Mouse (Mus musculus) liver, postnatal 0 days (tissue): ENCODE measurements at regions not wholly inside any gene's neighbourhood (a gene's known extent, or its start where the extent isn't known, plus 50 kb on each side); places are given as distances from the start of the nearest gene placed in this dataset.

Experiments used
- ATAC-seq: fragments of 200-750 bp; cut with Nextera tagmentation; 2 replicates; pipeline ENCODE4 v1.8.0; 2017; ENCODE audit warnings: mild to moderate bottlenecking, moderate library complexity
- DNase-seq: peaks from one replicate; pipeline ENCODE4 v3.0.0-alpha.2; 2016
- H3K27ac ChIP-seq: fragments of 300-500 bp; sonication (generic); 2 replicates; pipeline ENCODE4 v1.5.1; 2014; ENCODE audit warnings: antibody characterized with exemption, moderate library complexity, mild to moderate bottlenecking, low read depth
- H3K27me3 ChIP-seq: fragments of 300-500 bp; sonication (generic); 2 replicates; pipeline ENCODE4 v1.6.1; 2014; ENCODE audit warnings: low read length, control low read depth, mixed read lengths; ENCODE audit not compliant: insufficient read depth
- H3K36me3 ChIP-seq: fragments of 300-500 bp; sonication (generic); replicated peaks from 2 replicates; pipeline ENCODE4 v1.6.1; 2014; ENCODE audit warnings: mild to moderate bottlenecking, control low read depth, low read length, moderate library complexity, mixed read lengths; ENCODE audit not compliant: insufficient read depth
- H3K4me1 ChIP-seq: fragments of 300-500 bp; sonication (generic); 2 replicates; pipeline ENCODE4 v1.6.1; 2014; ENCODE audit warnings: antibody characterized with exemption, mild to moderate bottlenecking, control low read depth; ENCODE audit not compliant: insufficient read depth
- H3K4me2 ChIP-seq: fragments of 300-500 bp; sonication (generic); 2 replicates; pipeline ENCODE4 v1.6.1; 2014; ENCODE audit warnings: low read depth, mild to moderate bottlenecking, low read length, moderate library complexity, mixed read lengths
- H3K4me3 ChIP-seq: fragments of 300-500 bp; sonication (generic); 2 replicates; pipeline ENCODE4 v1.5.1; 2014; ENCODE audit warnings: low read depth, low read length
- H3K9ac ChIP-seq: fragments of 300-500 bp; sonication (generic); replicated peaks from 2 replicates; pipeline ENCODE4 v1.6.1; 2014; ENCODE audit warnings: mild to moderate bottlenecking, moderate library complexity
- H3K9me3 ChIP-seq: fragments of 300-500 bp; sonication (generic); 2 replicates; pipeline ENCODE4 v1.6.1; 2016; ENCODE audit warnings: mild to moderate bottlenecking, control low read depth, low read length, mixed read lengths
- CTCF ChIP-seq: sonication (generic); IDR thresholded peaks from 2 replicates; pipeline ENCODE4 v1.5.1; 2016; ENCODE audit warnings: antibody characterized with exemption, low read depth
- EP300 ChIP-seq: IDR thresholded peaks from 2 replicates; pipeline ENCODE4 v1.6.1; 2016; ENCODE audit warnings: antibody characterized with exemption, low read depth, mild to moderate bottlenecking
- WGBS: fragments of 180-500 bp; shearing (Covaris S2); extraction: QIAGEN DNeasy Blood & Tissue Kit; methylation state at CpG from one replicate; pipeline ENCODE4 v1.1.7; 2014; ENCODE audit not compliant: insufficient replicate concordance; 5-methylcytosine and 5-hydroxymethylcytosine counted together

DNA sequence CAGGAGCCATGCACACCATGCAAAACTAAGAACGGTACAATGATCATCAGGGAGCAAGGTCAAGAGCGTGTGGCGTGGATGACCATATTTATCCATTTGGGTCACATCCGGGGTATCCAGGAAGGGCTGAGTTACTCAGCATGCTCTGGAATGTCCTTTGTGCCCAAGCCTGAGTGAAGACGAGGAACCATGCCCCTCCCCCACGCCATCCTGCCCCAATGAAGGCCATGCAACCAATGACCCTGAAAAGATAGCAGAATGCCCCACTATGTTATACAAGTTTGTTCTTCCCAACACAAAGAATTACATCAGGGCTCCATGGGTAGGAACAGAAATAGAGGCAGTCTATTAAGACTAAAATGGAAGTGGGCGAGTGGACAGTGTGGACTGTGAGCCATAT is 375.8 kb downstream of the Tbc1d22a start:
- Histone ChIP-seq H3K9ac (no peak overlapping the region), H3K4me3 (no peak overlapping the region), H3K27ac (no peak overlapping the region), H3K4me2 (no peak overlapping the region), H3K4me1 (no peaks in the 10 kb centered on the region), H3K27me3 (no peaks in the 10 kb centered on the region), H3K36me3 (no peaks in the 10 kb centered on the region), H3K9me3 (no peaks in the 10 kb centered on the region)
- TF ChIP-seq EP300 (no peak), CTCF (no peak)
- no peak for ATAC-seq
- DNase-seq, result no peak
- 65% methylated on average over 7 of the region's 7 CpGs for WGBS

DNA sequence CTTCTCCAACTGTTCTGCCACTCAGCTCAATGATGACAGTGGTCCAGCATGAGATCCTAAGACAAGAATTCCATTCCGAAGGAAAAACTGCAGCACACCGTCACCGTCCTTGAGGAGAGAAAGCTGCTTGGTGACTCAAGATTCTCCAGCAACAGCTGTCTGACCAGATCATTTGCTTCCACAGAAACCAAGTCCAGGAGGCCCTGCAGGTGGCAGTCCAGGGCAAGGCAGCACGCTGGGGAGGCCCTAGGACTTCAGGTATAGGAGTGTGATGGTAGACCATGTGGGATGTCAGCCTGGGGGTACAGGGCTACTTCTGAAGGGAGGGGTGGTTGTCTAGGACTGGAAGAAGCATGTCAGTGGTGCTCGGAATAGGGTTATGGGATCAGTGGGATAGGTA is 376.6 kb downstream of the Tbc1d22a start:
- H3K4me3 ChIP-seq, result no peak overlapping the region
- H3K9ac ChIP-seq, result no peak overlapping the region
- H3K4me2 ChIP-seq, result no peak overlapping the region
- H3K27ac ChIP-seq, result no peak overlapping the region
- DNase-seq (no peak), ATAC-seq (no peak)
- TF ChIP-seq CTCF (no peak), EP300 (no peak)
- no peaks in the 10 kb centered on the region for H3K27me3 ChIP-seq
- no peaks in the 10 kb centered on the region for H3K9me3 ChIP-seq
- H3K4me1 ChIP-seq, result no peaks in the 10 kb centered on the region
- 62% methylated on average over 5 of the region's 5 CpGs for WGBS
- H3K36me3 ChIP-seq, result no peaks in the 10 kb centered on the region

DNA sequence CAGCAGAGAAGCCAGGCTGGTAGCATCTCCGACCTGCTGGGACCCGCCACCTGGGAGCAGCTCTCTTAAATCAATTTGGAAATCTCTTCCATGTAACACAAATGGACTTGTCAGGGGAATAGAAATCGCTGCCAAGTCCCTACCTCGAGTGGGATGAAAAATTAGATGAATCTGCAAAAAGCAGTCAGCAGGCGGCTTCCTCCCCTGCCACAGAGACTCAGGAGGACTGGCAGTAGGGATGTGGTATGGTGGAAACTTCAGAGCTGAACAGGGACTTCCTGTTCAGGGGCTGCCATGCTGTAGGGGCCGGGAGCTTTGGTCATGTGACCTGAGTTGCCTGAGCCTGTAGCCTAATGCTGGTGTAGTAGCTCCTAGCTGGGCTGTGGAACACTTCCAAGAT is 379.1 kb downstream of the Tbc1d22a start:
- H3K36me3 ChIP-seq, result no peaks in the 10 kb centered on the region
- ATAC-seq, result no peak
- no peaks in the 10 kb centered on the region for H3K4me1 ChIP-seq

DNA sequence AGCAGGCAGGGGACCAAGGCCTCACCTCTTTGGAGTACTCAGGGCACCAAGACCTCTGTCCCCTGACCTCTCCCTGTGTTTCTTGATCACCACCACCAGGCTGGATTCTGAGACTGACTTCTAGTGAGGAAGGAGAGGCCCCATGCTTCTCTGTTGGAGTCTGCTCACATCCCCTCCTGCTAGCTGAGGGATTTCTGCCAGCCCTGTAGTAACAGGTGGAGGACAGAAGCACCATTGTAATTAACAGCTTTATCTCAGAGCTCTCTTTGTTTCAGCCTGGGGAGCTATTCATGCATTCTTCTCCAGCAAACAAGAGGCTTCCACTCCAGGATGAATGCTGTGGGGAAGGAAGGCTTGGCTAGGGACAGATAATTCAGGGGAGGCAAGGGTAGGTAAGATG is 392.2 kb downstream of the Tbc1d22a start:
- TF ChIP-seq EP300 (no peak), CTCF (no peak)
- Histone ChIP-seq H3K36me3 (no peaks in the 10 kb centered on the region), H3K4me3 (no peak overlapping the region), H3K9ac (no peak overlapping the region), H3K27me3 (no peaks in the 10 kb centered on the region), H3K27ac (no peak overlapping the region), H3K9me3 (no peaks in the 10 kb centered on the region), H3K4me1 (no peaks in the 10 kb centered on the region), H3K4me2 (no peak overlapping the region)
- ATAC-seq, result no peak
- DNase-seq, result no peak

More for the DNA sequence above, 379.1 kb downstream of the Tbc1d22a start:
- H3K27ac ChIP-seq, result no peak overlapping the region
- H3K27me3 ChIP-seq, result no peaks in the 10 kb centered on the region
- DNase-seq, result no peak
- no peak overlapping the region for H3K4me3 ChIP-seq
- H3K9ac ChIP-seq, result no peak overlapping the region
- no peaks in the 10 kb centered on the region for H3K9me3 ChIP-seq
- H3K4me2 ChIP-seq, result no peak overlapping the region
- WGBS, result 36% methylated on average over 6 of the region's 6 CpGs
- TF ChIP-seq EP300, result no peak
- TF ChIP-seq CTCF, result no peak

DNA sequence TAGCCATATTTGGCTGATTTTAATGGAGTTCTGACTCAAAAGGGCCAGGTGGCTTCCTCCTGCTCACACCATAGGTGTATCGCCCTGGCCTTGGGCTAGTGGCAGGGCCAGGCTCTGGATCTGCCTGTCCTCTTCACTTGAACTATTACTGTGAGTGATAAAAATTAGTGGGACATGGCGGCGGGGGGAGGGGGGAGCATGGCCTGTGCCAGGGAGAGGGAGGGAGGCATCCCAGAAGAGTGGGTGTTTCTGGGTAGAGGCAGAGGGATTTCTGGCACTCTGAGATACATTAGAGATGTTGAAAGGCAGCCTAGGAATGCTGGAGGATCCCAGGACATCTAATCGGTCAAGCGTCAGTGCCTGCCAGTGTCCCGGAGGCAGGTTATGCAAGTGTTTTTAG is 395.4 kb downstream of the Tbc1d22a start:
- Histone ChIP-seq H3K36me3 (no peaks in the 10 kb centered on the region), H3K27ac (no peak overlapping the region), H3K9ac (no peak overlapping the region), H3K4me1 (no peaks in the 10 kb centered on the region), H3K4me2 (no peak overlapping the region), H3K27me3 (no peaks in the 10 kb centered on the region), H3K9me3 (no peaks in the 10 kb centered on the region), H3K4me3 (no peak overlapping the region)
- ATAC-seq (no peak), DNase-seq (no peak)
- TF ChIP-seq EP300 (no peak), CTCF (no peak)
- WGBS, result 79% methylated on average over 6 of the region's 6 CpGs

DNA sequence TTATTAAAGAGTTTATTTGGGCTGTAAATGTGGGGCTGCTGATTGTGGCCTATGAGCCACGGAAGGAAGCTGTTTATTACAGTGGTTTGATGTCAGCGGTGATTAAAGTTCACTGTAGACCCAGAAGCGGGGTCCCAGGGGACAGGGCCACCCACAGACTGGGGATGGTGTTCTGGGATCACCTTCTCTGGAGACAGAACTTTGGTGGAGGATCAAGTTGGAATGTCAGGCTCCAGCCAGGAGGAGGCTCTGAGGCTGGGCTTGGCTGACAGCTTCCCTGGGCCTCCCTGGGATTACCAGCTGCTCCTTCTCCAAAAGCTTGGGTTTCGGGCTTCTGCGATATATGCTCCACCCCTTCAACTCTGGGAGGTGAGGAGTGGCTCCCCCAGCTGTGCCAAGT is 417.1 kb downstream of the Tbc1d22a start:
- WGBS, result 57% methylated on average over 5 of the region's 5 CpGs
- TF ChIP-seq EP300 (no peak), CTCF (no peak)

DNA sequence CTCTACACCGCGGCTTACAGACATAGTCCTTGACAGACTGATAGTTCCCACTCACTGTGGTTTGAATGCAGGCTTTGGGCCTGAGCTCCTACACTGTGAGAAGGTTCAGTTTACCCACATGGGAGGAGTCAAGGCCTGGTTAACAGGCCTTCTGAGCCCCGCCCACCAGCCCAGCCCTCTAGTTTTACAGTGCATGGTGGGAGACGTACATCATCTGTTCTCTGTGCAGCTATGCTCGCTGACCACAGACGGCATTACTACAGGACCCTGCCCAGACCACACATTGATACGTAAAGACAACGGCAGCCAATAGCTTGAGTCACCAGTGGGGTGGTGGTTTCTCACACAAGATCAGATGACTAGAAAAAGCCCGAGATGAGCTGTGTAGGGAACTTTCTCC is 431.0 kb downstream of the Tbc1d22a start:
- H3K9me3 ChIP-seq, result no peaks in the 10 kb centered on the region
- H3K4me2 ChIP-seq, result no peak overlapping the region
- no peaks in the 10 kb centered on the region for H3K27me3 ChIP-seq
- H3K27ac ChIP-seq, result no peak overlapping the region
- WGBS, result 68% methylated on average over 9 of the region's 9 CpGs
- ATAC-seq (no peak), DNase-seq (no peak)
- H3K4me3 ChIP-seq, result no peak overlapping the region
- no peaks in the 10 kb centered on the region for H3K4me1 ChIP-seq
- H3K9ac ChIP-seq, result no peak overlapping the region
- no peaks in the 10 kb centered on the region for H3K36me3 ChIP-seq
- TF ChIP-seq EP300 (no peak), CTCF (no peak)

More for the DNA sequence above, 417.1 kb downstream of the Tbc1d22a start:
- H3K36me3 ChIP-seq, result no peaks in the 10 kb centered on the region
- H3K4me2 ChIP-seq, result no peak overlapping the region
- H3K4me3 ChIP-seq, result no peak overlapping the region
- H3K27ac ChIP-seq, result no peak overlapping the region
- no peak for DNase-seq
- ATAC-seq, result no peak
- no peaks in the 10 kb centered on the region for H3K27me3 ChIP-seq
- H3K9ac ChIP-seq, result no peak overlapping the region
- H3K4me1 ChIP-seq, result no peaks in the 10 kb centered on the region
- no peaks in the 10 kb centered on the region; the same call in 1 of the 2 replicates for H3K9me3 ChIP-seq
